Mouse (Mus musculus): ENCODE measurements around the gene Atl1. TPM values are rescaled to one million over a fixed set of nuclear protein-coding genes. Genes with fewer than 3 reads are reported as not detected.

Atl1 gene
- total and polyA plus RNA-seq, 2 experiments from 2014 or later, result 132 to 156 TPM

DNA sequence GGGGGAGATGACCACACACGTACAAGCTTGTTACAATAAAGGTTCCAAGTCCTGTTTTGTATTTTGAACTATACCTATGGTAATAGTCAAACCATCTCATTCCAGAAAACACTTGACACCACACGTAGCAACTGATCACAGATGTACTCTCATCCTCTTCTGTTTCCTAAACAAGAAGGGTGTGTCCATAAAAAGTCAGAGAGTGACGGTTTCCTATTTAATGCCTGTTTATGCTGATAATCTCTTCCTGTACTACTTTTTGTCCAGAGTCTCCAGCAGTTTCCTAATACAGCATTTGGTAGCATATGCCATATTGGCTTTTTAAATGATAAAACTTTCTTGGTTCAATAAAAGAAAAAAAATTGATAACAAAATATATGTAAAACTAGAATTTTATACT is 73.2 kb downstream of the Atl1 start:
- Histone ChIP-seq H3K9me3 (ENCODE audit: low read length) (no peaks in the 10 kb centered on the region), H3K4me3 (ENCODE audit: low read depth, low read length) (no peak overlapping the region), H3K36me3 (ENCODE audit: insufficient read depth) (peaks cover 56% of the 10 kb centered on the region), H3K27me3 (ENCODE audit: insufficient read depth, low read length) (no peaks in the 10 kb centered on the region), H3K4me1 (ENCODE audit: insufficient read depth) (no peaks in the 10 kb centered on the region), H3K4me2 (ENCODE audit: low read depth) (no peak overlapping the region), H3K27ac (ENCODE audit: low read depth, low read length) (no peak overlapping the region), H3K9ac (no peak overlapping the region)
- WGBS, result 82% methylated on average over 3 of the region's 3 CpGs
- ATAC-seq, result no peak
- no peak for DNase-seq
- TF ChIP-seq CTCF (IDR thresholded peaks at IDR 0.05; ENCODE audit: low read depth), result no peak

DNA sequence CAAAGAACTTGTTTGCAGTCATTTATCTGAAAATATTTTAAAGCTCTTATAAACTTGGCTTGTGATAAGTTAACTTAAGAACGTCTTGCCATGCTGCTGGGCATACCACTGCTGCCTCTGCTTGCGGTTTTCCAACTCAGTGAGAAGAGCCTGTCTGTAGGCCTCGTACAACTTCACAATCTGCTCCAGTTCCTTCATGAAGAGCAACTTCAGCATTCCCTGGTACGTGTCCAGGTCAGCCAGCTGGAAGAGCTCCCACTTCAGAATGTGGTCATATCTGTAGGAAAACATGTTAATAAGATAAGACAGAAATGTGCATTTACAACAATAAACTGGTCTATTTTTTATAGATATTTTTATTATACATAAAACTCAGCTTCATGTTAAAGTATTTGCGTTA is 73.7 kb downstream of the Atl1 start:
- no peaks in the 10 kb centered on the region for H3K9me3 ChIP-seq (ENCODE audit: low read length)
- no peak overlapping the region for H3K27ac ChIP-seq (ENCODE audit: low read depth, low read length)
- TF ChIP-seq CTCF (IDR thresholded peaks at IDR 0.05; ENCODE audit: low read depth), result no peak
- DNase-seq (no peak), ATAC-seq (no peak)
- H3K36me3 ChIP-seq (ENCODE audit: insufficient read depth), result peaks cover 53% of the 10 kb centered on the region
- H3K4me2 ChIP-seq (ENCODE audit: low read depth), result no peak overlapping the region
- H3K4me1 ChIP-seq (ENCODE audit: insufficient read depth), result no peaks in the 10 kb centered on the region
- H3K4me3 ChIP-seq (ENCODE audit: low read depth, low read length), result no peak overlapping the region
- WGBS, result 86% methylated on average over 5 of the region's 5 CpGs
- H3K9ac ChIP-seq, result no peak overlapping the region
- H3K27me3 ChIP-seq (ENCODE audit: insufficient read depth, low read length), result no peaks in the 10 kb centered on the region

DNA sequence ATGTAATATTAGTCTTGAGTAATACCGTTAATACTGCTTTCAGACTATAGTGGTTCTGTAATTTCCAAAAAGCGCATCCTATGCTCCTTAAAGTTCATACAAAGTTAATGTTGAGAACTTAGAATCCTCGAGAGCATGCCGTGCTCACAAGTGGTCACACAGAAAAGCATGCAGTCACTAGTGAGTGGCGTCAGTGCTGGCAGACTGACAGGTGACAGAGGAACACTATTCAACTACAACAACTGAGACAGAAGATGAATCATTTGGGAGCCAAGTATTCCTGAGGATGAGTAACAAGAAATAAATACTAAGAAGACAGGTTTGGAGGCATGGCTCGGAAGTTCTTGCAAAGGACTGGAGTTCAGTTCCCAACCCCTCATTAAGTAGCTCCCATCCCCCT is 74.7 kb downstream of the Atl1 start:
- no peak for TF ChIP-seq CTCF (IDR thresholded peaks at IDR 0.05; ENCODE audit: low read depth)
- WGBS, result 91% methylated on average over 6 of the region's 6 CpGs
- Histone ChIP-seq H3K9me3 (ENCODE audit: low read length) (no peaks in the 10 kb centered on the region), H3K36me3 (ENCODE audit: insufficient read depth) (peaks cover 46% of the 10 kb centered on the region), H3K4me3 (ENCODE audit: low read depth, low read length) (no peak overlapping the region), H3K4me1 (ENCODE audit: insufficient read depth) (no peaks in the 10 kb centered on the region), H3K4me2 (ENCODE audit: low read depth) (no peak overlapping the region), H3K27me3 (ENCODE audit: insufficient read depth, low read length) (no peaks in the 10 kb centered on the region), H3K27ac (ENCODE audit: low read depth, low read length) (no peak overlapping the region), H3K9ac (no peak overlapping the region)
- no peak for DNase-seq
- ATAC-seq, result no peak

DNA sequence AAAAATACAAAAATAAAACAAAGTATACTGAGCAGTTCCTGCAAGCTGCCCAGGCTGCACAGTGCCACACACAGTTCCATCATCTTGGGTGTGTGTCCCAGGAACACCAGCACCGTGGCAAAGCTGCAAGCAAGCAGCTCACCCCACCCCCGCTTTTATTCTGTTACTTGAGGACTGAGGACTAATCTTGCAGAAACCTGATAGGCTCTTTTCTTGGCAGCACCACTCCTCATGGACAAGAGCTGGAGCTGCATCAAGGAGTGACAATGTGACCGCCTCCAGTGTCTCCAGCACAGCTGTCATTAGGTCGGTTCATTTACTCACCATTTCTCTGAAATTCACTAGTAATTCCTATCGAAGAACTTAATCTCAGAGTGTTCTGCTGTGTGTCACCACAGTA is 75.7 kb downstream of the Atl1 start:
- no peak for ATAC-seq
- Histone ChIP-seq H3K27ac (ENCODE audit: low read depth, low read length) (no peak overlapping the region), H3K36me3 (ENCODE audit: insufficient read depth) (peaks cover 36% of the 10 kb centered on the region), H3K9me3 (ENCODE audit: low read length) (no peaks in the 10 kb centered on the region), H3K9ac (no peak overlapping the region), H3K4me2 (ENCODE audit: low read depth) (no peak overlapping the region), H3K27me3 (ENCODE audit: insufficient read depth, low read length) (no peaks in the 10 kb centered on the region), H3K4me3 (ENCODE audit: low read depth, low read length) (no peak overlapping the region), H3K4me1 (ENCODE audit: insufficient read depth) (no peaks in the 10 kb centered on the region)
- no peak for DNase-seq
- no peak for TF ChIP-seq CTCF (IDR thresholded peaks at IDR 0.05; ENCODE audit: low read depth)
- WGBS, result 61% methylated on average over 5 of the region's 5 CpGs

DNA sequence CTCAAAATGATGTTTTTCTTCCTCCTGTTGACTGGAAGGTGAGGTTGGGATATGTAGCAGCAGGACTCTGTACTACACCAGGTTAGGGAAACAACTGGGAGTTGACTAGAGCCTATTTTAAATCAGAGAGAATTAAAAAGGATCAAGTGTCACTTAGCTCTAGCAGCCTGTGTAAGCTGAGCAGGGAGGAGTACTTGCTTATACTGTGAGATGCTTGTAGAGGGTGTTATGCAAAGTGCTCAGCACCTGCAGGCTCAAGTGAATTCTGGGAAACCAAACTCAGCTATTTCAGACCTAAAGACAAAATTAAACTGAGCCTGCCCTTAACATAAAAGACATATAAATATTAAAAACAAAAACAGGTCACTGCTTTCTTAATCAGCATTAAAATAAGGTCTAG is 81.3 kb downstream of the Atl1 start:
- Histone ChIP-seq H3K4me1 (ENCODE audit: insufficient read depth) (0 out of 2 replicates have a peak, but pooled peaks cover 3% of the 10 kb centered on the region), H3K9me3 (ENCODE audit: low read length) (no peaks in the 10 kb centered on the region), H3K27ac (ENCODE audit: low read depth, low read length) (no peak overlapping the region), H3K27me3 (ENCODE audit: insufficient read depth, low read length) (no peaks in the 10 kb centered on the region), H3K36me3 (ENCODE audit: insufficient read depth) (peaks cover 20% of the 10 kb centered on the region; the same call in 1 of the 2 replicates), H3K4me2 (ENCODE audit: low read depth) (no peak overlapping the region), H3K9ac (no peak overlapping the region), H3K4me3 (ENCODE audit: low read depth, low read length) (no peak overlapping the region)
- ATAC-seq (no peak), DNase-seq (no peak)
- no peak for TF ChIP-seq CTCF (IDR thresholded peaks at IDR 0.05; ENCODE audit: low read depth)

DNA sequence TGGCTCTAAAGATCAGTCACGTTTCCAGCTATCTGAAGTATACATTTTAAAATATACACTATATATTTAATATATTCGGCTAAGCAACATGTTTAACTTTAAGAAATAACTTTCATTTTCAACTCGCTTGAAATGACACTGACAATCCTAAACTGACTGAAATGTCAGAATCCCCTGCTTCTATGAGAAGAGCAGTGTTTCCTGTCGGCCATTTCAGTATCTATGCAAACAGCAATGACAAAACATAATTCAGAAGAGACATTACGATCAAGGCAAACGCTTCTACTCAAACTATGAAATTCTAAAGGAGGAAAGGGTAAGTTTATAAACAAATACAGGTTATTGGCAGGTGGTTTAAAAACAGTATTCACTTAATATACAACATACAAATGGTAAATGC is 84.3 kb downstream of the Atl1 start:
- Histone ChIP-seq H3K27me3 (ENCODE audit: insufficient read depth, low read length) (no peaks in the 10 kb centered on the region), H3K4me1 (ENCODE audit: insufficient read depth) (0 out of 2 replicates have a peak, but pooled peaks cover 3% of the 10 kb centered on the region), H3K4me2 (ENCODE audit: low read depth) (no peak overlapping the region), H3K4me3 (ENCODE audit: low read depth, low read length) (no peak overlapping the region), H3K9ac (no peak overlapping the region), H3K36me3 (ENCODE audit: insufficient read depth) (peaks cover 10% of the 10 kb centered on the region; the same call in 1 of the 2 replicates), H3K9me3 (ENCODE audit: low read length) (no peaks in the 10 kb centered on the region), H3K27ac (ENCODE audit: low read depth, low read length) (no peak overlapping the region)
- no peak for TF ChIP-seq CTCF (IDR thresholded peaks at IDR 0.05; ENCODE audit: low read depth)
- DNase-seq (no peak), ATAC-seq (no peak)
- 85% methylated on average over 6 of the region's 6 CpGs for WGBS

DNA sequence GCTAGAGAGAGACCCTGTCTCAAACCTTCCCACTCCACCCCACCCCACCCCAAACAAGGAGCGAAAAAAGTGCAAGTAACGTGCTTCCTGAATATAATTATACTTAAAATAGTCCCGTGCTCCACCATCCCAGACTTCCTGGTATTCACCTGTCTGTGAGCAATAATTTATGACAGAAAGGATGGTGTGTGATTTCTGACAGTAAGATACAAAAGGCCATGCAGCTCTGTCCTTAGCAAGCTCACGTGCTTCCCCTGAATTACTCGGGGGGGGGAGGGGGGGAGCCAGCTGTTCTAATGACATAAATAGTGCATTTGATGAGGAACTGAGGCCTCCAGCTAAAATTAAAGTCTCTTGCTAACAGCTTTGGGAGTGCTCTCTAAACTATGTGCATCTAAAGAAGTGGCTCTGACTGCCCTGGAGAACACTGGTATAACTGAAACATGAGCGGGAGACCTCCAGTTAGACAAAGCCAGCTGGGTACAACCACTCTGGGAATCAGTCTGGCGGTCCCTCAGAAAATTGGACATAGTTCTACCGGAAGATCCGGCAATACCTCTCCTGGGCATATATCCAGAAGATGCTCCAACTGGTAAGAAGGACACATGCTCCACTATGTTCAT is 85.1 kb downstream of the Atl1 start:
- Histone ChIP-seq H3K9ac (no peak overlapping the region), H3K27ac (ENCODE audit: low read depth, low read length) (0 out of 2 replicates have a peak overlapping the region, but pooled peaks have one; percentile 21), H3K4me3 (ENCODE audit: low read depth, low read length) (no peak overlapping the region), H3K4me2 (ENCODE audit: low read depth) (no peak overlapping the region), H3K9me3 (ENCODE audit: low read length) (no peaks in the 10 kb centered on the region), H3K4me1 (ENCODE audit: insufficient read depth) (0 out of 2 replicates have a peak, but pooled peaks cover 3% of the 10 kb centered on the region), H3K27me3 (ENCODE audit: insufficient read depth, low read length) (no peaks in the 10 kb centered on the region), H3K36me3 (ENCODE audit: insufficient read depth) (peaks cover 18% of the 10 kb centered on the region; the same call in 1 of the 2 replicates)
- no peak for TF ChIP-seq CTCF (IDR thresholded peaks at IDR 0.05; ENCODE audit: low read depth)
- DNase-seq (no peak), ATAC-seq (peak; percentile 34)
- 58% methylated on average over 9 of the region's 9 CpGs for WGBS

All from forebrain, postnatal 0 days (tissue).